Mouse (Mus musculus) spleen, adult 2 months (tissue): ENCODE data around the gene Olfr854.

Source experiments
- CTCF ChIP-seq: fragments of 200-500 bp; IDR thresholded peaks from 2 replicates; pipeline ENCODE4 v1.5.1; 2011; ENCODE audit warnings: mild to moderate bottlenecking, inconsistent platforms; ENCODE audit not compliant: insufficient read depth, insufficient read length, insufficient replicate concordance; ENCODE audit errors: extremely low read depth
- POLR2A ChIP-seq: fragments of 200-500 bp; IDR thresholded peaks from 2 replicates; pipeline ENCODE4 v1.6.1; 2011; ENCODE audit warnings: low read depth, low read length, inconsistent platforms

DNA sequence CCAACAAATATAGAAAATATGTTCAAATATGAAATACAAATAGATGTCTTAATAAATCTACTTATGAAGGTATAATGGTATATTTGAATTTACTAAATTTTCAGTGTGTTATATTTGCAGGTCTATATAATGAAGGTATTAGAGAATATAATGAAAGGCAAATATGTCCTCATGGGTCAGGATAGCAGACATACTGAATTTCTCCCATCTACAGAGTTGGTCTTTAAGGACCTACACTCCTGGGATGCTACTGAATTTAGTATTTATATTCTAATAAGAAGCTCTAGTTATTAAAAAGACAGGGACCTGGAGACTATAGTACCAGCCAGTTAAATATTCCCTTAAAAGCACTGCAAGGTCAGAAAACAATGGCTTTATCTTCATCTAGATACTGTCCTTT, 15.1 kb upstream of the Olfr854 start, which contains the start of gene Olfr855:
- TF ChIP-seq CTCF, result no peak
- no peak for TF ChIP-seq POLR2A
